Mouse (Mus musculus): ENCODE results near the gene Cul1.

The Cul1 gene

DNA sequence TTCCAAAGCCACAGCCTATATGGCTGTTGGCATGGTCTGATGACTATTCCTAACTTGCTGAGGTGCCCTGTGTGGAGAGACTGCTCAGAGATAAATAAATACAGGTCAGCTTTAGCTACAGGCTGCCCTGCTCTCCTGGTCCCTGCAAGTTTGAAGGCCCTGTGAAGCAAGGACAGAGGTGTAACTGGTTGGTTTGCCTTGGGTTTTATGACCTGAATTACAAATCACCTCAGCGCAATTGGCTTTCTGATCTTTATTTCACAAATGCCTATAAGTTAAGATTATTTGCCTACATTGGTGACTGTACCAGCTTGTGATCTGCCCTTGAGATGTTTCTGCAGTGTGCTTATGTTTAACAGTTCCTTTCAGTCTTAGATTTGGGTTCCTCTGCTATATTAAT lies 28.8 kb downstream of the Cul1 start:
- DNase-seq (ENCODE audit: low spot score), result no peak

DNA sequence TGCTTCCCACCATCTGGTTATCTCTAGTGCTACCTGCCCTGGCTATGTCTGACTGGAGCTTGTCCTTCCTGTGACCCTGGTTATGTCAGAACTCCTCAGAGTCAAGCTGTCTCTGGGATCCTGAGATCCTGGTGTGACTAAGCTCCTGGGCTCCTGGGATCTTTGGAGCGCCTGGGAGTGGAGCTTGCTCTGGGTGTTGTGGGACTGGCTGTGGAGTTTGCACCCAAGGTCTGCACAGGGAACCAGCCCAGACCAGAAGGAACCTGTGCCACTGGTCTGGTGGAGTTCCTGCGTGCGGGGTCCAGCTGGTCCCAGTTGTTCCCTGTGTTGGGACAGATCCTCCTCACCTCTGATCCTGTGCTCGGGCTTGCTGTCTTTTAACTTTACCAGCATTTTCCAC lies 41.4 kb downstream of the Cul1 start:
- DNase-seq (ENCODE audit: low spot score), result no peak

DNA sequence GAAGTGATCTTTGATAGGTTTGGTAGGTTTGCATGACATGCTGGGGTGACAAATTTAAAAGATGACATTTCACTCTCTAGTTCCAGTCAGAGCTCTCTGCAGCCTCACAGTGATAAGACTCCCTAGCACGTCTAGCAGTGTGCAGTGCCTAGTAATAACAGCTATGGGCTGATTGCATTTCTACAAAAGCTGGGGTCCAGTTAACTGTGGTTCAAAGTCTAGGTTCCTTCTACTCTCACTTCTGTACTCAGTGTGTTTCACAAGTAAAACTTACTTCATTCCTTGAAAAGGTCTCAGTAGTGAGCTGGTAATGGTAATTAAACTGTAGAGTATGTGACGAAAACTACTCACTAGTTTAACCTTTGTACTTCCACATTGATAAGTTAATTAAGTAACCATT lies 66.8 kb downstream of the Cul1 start:
- no peak for DNase-seq (ENCODE audit: low spot score)

DNA sequence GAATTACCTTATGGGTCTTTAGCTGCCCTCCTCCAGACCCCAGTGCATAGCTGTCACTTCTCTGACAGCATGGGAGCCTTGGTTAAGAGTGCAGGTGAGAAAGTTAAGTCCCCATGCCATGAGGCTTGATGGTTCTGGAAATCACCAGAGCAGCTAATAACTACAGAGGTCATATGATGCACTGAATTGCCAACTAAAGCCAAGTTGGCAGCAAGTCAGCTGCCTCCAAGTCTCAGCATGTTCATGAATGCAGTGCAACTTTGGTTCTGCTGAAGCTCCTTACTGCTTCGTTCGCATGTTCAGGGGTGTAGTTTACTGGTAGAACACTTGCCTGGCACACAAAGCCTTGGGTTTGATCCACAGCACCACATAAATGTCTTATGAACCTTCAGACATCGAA lies 69.2 kb downstream of the Cul1 start:
- DNase-seq (ENCODE audit: low spot score), result no peak

DNA sequence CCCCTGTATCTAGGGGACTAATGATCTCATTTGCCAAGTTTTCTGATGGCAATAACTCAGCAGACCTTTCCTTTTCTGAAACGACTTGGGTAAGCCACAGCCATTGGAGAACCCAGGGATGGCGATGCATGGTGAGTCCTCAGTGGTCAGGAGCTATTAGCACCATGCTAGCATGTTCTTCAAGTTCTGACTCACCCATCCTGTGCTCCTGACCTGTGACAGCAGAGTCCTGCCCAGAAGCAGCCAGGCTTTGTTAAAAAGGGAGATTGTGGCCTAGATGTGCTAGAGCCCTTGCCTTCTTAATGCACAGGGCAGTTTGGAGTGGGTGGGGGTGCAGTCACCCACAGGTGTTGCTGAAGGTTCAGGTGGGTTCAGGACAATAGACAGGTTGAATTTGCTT lies 71.8 kb downstream of the Cul1 start:
- no peak for DNase-seq (ENCODE audit: low spot score)

DNA sequence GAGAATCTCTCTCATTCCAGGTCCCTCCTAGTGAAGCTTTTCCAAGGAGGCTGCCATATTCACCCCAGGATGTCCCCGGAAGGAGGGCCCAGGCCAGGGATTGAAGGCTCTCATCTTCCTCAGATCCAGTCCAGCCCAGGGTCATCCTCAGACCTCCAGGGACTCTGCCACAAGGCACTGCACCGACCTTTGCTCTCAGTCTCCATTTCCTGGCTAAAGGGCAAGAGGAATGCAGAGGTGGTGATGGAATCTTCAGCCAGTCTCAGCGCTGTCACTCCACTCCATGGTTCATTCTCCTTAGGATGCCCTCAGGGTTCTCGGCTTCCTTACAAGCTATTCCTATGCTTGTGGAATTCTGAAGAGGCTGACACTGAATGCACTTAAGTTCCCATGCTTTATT lies 73.2 kb downstream of the Cul1 start:
- DNase-seq (ENCODE audit: low spot score), result no peak

DNA sequence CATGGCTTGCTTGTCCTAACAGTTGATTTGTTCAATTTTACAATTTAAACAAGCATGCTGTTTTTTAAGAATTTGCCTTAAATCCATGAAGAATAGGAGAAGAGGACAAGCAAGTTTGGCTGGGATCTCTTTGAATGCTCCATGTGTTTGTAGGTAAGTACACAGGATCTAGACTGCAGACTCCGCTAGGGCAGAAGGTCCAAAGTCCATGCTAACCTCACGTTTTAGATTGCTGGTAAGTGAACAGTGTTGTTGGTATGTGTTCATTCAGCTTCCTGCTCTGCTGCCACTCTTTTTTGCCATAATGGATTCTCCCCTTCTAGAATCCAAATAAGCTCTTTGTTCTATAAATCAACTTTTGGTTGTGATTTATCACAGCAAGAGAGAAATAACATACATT lies 73.9 kb downstream of the Cul1 start:
- no peak for DNase-seq (ENCODE audit: low spot score)

DNA sequence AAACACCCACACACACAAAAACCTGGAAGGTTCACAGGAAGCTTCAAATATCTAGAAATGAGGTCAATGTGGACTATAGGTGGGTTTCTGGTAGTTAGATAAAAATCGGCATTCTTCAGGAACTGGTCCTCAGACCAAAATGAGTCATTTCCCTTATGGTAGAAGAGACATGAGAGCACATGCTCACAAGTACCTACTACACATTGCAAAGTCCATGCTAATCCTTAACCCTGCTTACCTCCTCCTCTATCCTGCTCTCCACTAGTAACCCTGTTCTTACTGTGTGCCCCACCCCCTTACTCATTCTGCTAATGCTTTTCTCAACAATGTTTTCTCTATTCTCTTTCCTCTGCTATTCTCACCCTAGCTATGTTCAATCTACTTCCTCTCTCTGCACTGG lies 74.5 kb downstream of the Cul1 start:
- no peak for DNase-seq (ENCODE audit: low spot score)

DNA sequence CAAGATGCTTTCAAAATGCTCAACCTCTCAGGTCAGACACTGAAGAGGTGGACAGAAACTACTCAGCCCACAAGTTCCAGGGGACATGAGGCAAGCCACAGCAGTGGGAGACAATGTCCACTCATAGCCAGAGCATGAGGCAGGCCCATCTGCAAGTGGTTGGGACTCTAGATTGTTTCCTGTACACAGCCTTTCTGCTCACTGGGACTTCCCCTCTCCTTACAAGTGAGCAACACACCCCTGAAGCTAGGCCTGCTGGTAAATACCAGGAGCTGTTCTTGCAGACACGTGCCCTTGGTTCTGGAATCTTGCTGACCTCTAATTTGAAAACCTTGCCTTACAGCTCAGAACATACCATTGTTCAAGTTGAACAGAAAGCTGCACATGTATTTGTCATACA lies 79.3 kb downstream of the Cul1 start:
- DNase-seq (ENCODE audit: low spot score), result no peak

DNA sequence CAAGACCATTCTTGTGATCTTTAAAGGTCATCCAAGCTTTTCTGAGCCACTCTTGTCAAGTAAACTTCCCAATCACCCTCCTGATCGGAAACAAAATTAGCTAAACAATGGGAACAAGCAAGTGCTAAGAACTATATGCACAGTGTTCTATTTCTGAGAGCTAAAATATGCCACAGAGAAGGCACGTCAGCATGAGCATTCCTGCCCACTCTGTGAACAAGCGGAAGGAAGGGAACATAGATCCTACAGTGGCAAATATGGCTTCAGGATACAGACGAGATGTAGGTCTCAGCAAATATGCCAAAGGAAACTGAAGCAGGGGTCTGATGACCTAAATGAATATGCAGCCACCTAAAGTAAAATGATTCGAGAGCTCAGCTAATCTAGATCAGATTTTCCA lies 82.1 kb downstream of the Cul1 start:
- no peak for DNase-seq (ENCODE audit: low spot score)

DNA sequence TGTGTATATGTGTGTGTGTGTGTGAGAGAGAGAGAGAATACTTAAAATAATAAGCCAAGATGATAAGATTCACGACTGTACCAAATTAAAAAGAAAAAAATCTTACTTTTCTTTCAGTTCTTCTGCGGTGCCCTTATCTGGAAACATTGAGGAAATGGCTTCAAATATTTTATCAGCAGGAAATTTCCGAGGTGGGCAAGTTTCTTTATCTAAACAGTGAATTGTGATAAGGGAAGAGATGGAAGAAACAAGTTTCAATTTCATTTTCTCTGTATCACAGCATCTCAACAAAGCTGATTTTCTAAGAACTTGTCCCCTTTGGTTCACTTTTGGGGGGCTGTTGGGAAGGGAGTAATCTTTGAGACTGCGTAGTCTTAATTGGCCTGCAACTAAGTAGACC lies 99.1 kb downstream of the Cul1 start:
- DNase-seq (ENCODE audit: low spot score), result no peak

DNA sequence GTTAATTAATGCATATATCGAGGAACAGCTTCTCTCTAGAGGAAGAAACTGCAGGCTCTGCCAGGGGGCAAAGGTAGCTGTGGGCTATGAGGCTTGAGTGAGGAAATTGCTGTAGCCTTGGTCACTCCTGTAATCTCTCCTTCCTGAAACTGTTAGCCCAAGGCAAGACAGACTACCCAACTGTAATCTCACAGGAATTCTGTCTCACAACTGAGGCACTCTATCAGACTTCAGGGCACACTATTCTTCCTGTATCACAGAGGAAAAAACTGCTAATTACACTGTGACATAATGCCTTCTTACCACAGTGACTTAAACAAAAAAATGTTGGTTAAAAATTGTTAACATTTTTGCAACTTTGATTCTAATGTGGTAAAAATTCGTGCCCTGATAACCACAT lies 106.1 kb downstream of the Cul1 start:
- no peak for DNase-seq (ENCODE audit: low spot score)

DNA sequence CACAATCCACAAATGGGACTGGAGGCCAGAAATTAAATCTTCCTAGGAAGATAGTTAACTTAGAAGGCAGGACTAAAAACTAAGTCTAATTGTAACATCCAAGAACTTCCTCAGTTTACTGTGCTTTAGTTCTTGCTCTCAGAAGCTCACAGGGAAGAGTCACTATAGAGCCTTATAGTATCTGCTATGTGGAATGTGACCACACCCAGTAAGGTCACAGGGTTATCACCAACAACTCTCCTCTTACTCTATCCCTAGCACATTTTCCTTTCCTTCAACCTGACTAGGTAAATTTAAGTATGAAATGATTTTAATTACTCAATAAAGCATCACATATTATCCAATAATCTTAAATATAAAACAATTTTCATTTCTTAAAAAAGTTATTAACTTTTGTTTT lies 107.2 kb downstream of the Cul1 start:
- no peak for DNase-seq (ENCODE audit: low spot score)

DNA sequence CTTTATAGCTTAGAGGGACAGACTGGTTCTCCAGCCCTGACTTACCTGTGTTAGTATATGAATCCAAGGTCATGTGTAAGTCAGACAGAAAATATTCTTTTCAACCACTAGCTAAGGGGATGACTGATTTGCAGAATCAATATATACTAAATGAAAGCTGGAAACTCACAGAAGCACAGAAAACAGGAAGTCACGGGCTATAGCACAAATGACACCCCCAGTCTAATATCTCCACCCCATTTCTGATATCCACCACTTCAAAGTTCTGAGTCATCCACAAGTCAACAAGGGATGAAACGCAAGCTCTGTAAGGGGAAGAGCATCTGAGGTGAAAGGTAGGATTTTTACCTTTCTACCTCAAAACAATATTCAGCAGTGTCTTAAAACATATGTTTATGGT lies 107.6 kb downstream of the Cul1 start:
- DNase-seq (ENCODE audit: low spot score), result no peak

DNA sequence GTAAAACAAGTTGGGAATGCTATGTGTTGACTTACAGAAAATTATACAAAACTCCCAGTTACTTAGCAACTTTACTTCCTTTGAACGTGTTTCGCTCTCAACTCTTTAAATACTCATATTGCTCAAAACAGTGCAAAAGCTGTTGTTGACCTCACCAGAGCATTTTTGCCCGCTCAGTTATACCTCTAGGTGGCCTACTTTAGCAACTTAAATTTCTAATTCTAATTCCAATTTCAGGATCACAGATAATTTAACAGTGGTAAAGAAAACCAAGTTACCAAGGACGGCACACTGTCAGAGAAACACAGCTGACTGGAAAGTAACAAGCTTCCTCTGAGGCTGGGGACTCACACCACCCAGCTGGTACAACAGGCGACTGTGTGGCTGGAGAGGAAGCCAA lies 108.2 kb downstream of the Cul1 start:
- DNase-seq (ENCODE audit: low spot score), result no peak

DNA sequence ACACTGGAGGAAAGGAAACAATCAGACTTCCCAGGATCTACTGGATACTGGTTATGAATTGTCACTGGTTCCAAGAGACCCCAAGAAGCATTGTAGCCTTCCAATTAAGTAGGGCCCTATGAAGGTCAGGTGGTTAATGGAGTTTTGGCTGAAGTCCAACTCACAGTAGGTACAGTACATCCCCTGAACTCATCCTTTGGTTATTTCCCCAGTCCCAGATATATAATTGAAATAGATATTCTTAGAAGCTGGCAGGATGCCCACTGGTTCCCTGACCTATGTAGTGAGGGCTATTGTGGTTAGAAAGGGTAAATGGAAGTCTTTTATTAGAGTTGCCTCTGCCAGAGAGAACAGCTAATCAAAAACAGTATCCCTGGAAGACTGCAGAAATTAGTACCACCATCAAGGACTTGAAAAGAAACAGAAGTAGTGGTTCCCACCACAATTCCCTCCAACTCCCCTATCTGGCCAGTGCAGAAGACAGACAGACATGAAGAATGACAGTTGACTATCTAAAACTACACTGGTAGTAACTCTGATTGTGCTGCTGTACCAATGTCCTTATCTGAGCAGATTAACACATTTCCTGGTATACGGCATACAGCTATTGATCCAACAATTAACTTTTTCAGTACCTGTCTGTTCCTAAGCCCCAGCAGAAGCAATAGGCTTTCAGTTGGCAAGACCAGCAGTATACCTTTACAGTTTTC lies 112.3 kb downstream of the Cul1 start:
- no peak for DNase-seq (ENCODE audit: low spot score)

DNA sequence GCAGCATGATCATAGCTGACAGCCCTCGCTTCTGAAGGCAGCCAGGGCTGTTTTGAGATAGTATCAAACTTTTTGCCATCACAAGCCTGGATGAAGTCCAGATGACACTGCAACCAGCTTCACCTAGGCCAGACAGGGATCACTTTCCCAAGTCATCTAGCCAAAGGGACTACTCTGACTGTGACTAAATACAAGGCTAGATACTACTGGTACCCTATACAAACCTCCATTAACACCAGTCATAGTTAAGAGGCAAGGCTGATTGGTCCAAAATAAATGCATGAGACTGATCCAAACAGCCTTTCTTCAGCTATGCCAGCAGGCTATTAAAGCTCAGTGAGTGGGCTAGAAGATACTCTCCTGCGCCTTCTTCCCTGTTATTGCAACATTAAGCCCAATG lies 119.7 kb downstream of the Cul1 start:
- no peak for DNase-seq (ENCODE audit: low spot score)

All from urinary bladder, postnatal 10 days (tissue).